Mouse (Mus musculus) layer of hippocampus, adult 6 months (tissue): Measurements from ENCODE around the gene Polr2b. TPM values are rescaled to one million over a fixed set of nuclear protein-coding genes. Genes with fewer than 3 reads are reported as not detected.

Experiments
- long read RNA-seq, 2 experiments: library from polyadenylated mRNA; unstranded; transcript quantifications; one replicate each; pipeline ENCODE4 v2.0.0; 2019 to 2020
- microRNA-seq: library from miRNA; unstranded; fragments of <30 nt; microRNA quantifications from one replicate; pipeline ENCODE4 v1.2.0, GENCODE M21; 2020
- polyA plus RNA-seq: library from polyadenylated mRNA; unstranded; fragments of <200 nt; fragmentation: Nextera tagmentation; gene quantifications from 2 replicates; pipeline ENCODE4 v1.2.3, GENCODE M21; 2021

Gene Polr2b
- 27.5 and 29.1 TPM in 2 replicates for polyA plus RNA-seq
- long read RNA-seq, experiment 1, full-length matches to known transcripts: 41 of 82 reads
- long read RNA-seq, experiment 1, partial matches to known transcripts: 39 of 82 reads
- long read RNA-seq, experiment 1, other reads (novel, unspliced or antisense): 2 of 82 reads
- long read RNA-seq, experiment 2, full-length matches to known transcripts: 356 of 394 reads
- long read RNA-seq, experiment 2, partial matches to known transcripts: 22 of 394 reads
- long read RNA-seq, experiment 2, other reads (novel, unspliced or antisense): 16 of 394 reads

DNA sequence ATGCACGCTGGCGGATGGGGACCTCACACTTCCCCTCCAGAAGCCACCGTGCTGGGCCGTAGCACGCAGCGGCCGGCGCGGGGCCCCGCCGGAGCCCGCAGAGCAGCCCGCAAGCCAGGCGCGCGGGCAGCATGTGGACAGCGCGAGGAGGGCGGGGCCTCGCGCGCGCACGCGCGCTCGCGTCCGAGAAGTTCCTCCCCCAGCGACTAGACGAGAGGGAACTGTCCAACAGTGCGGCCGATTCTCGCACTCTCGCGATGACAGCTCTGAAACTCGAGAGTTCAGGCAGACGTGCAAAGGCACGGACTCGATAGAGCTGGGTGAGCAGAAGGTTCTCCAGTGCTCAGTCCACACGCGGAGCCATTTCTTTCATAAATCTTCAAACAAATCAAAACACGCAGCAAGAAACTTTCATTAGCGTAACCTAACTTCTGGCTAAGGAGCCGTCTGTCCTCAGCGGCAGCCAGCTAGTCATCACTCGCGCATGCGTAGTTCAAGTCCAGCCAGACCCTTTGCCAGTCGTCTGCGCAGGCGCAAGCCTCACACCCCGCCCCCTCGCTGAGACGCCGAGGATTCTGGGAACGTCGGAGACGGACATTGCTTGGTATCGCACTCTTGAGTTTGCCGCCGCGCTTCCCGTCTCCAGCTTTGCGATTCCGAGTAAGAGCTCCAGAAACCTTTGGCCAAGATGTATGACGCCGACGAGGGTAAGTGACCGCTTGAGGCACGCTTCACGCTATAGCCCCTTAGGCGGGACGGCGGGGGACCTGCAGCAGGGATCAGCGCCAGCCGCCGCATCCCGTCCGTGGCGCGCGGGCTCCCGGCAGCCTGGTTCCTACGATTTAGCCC is at the start of gene Polr2b, which contains the start of gene Noa1:
Gene Polr2b (plus strand): TSS at position 224 of the 849 bp plus-strand sequence.
Gene Noa1 (minus strand): TSS at position 161 of the 849 bp plus-strand sequence.

GRCm38 (mm10) chr5:77265081-77265670 is 44.8 kb upstream of the Polr2b start, which contains the start of gene Rest:
Gene Rest, plus strand, starts transcription at chr5:77265491.

Small RNA genes within 50 kb of the gene (microRNA-seq; reads per million reads assigned to microRNA genes)
- gene Mir5098: not detected

Other genes with a start within 250 kb of the Polr2b start
- 47.3 and 64.2 TPM in 2 replicates for gene Hopx, start 195.0 kb upstream of the Polr2b start, polyA plus RNA-seq
- gene Spink2, start 98.7 kb upstream of the Polr2b start, polyA plus RNA-seq: not detected in 2 replicates
- gene Rest, start 44.7 kb upstream of the Polr2b start, polyA plus RNA-seq: 1.8 and 2.2 TPM in 2 replicates
- gene Noa1, start 63 bp upstream of the Polr2b start, polyA plus RNA-seq: 17.8 and 21.3 TPM in 2 replicates
- 20.1 and 27.0 TPM in 2 replicates for gene Igfbp7, start 97.9 kb downstream of the Polr2b start, polyA plus RNA-seq